Mouse (Mus musculus) testis, adult 2 months (tissue): ENCODE results near the gene Bbs9.

Experiments
- CTCF ChIP-seq: fragments of 200-500 bp; IDR thresholded peaks from 2 replicates; pipeline ENCODE4 v1.5.1; 2012; ENCODE audit warnings: low read depth, mild to moderate bottlenecking, inconsistent platforms, low read length, moderate library complexity; ENCODE audit not compliant: control insufficient read depth, insufficient read depth, insufficient replicate concordance
- POLR2A ChIP-seq: fragments of 200-500 bp; IDR thresholded peaks from 2 replicates; pipeline ENCODE4 v1.6.1; 2012; ENCODE audit warnings: low read depth, mild to moderate bottlenecking, inconsistent platforms, low read length, moderate library complexity; ENCODE audit not compliant: control insufficient read depth

- TF ChIP-seq CTCF: no peak
- no peak for TF ChIP-seq POLR2A
These were observed 313.3 kb downstream of the Bbs9 start for GRCm38 (mm10) chr9:22788850-22789249.
